Mouse (Mus musculus) cerebellum, adult 11-12 months (tissue): Measurements from ENCODE around the gene Ttll8.

Experiments
- DNase-seq: peaks from one replicate; pipeline ENCODE4 v3.0.0; 2022

The Ttll8 gene

GRCm38 (mm10) chr15:88859206-88859970 is 94.8 kb downstream of the Ttll8 start:
- DNase-seq, result peak; percentile 52

- no peak for DNase-seq
Measured at GRCm38 (mm10) chr15:88858707-88859106, 95.5 kb downstream of the Ttll8 start.

GRCm38 (mm10) chr15:88858141-88858541 is 96.1 kb downstream of the Ttll8 start:
- peak; percentile 81 for DNase-seq

GRCm38 (mm10) chr15:88857361-88857760 is 96.9 kb downstream of the Ttll8 start:
- peak; percentile 48 for DNase-seq

- DNase-seq, result peak; percentile 40
Measured at GRCm38 (mm10) chr15:88856613-88857012, 97.6 kb downstream of the Ttll8 start.

GRCm38 (mm10) chr15:88855896-88856417 is 98.3 kb downstream of the Ttll8 start:
- DNase-seq, result peak; percentile 52

- peak; percentile 57 for DNase-seq
Measured at GRCm38 (mm10) chr15:88854969-88855830, 99.0 kb downstream of the Ttll8 start.

- peak; percentile 72 for DNase-seq
Measured at GRCm38 (mm10) chr15:88854119-88854968, 99.9 kb downstream of the Ttll8 start.

- peak; percentile 49 for DNase-seq
Measured at GRCm38 (mm10) chr15:88853106-88853505, 101.1 kb downstream of the Ttll8 start.

- DNase-seq, result peak; percentile 64
Measured at GRCm38 (mm10) chr15:88851507-88852149, 102.6 kb downstream of the Ttll8 start.

GRCm38 (mm10) chr15:88851076-88851475 is 103.1 kb downstream of the Ttll8 start:
- DNase-seq, result peak; percentile 60

GRCm38 (mm10) chr15:88850146-88850826 is 103.9 kb downstream of the Ttll8 start:
- peak; percentile 93 for DNase-seq

- no peak for DNase-seq
Measured at GRCm38 (mm10) chr15:88849621-88850020, 104.6 kb downstream of the Ttll8 start.

GRCm38 (mm10) chr15:88848661-88849060 is 105.6 kb downstream of the Ttll8 start:
- no peak for DNase-seq

GRCm38 (mm10) chr15:88844966-88845365 is 109.3 kb downstream of the Ttll8 start:
- no peak for DNase-seq

GRCm38 (mm10) chr15:88843486-88844097 is 110.6 kb downstream of the Ttll8 start:
- DNase-seq, result no peak

GRCm38 (mm10) chr15:88842300-88842673 is 111.9 kb downstream of the Ttll8 start:
- DNase-seq, result no peak

GRCm38 (mm10) chr15:88841580-88842299 is 112.5 kb downstream of the Ttll8 start:
- peak; percentile 92 for DNase-seq

- no peak for DNase-seq
Measured at GRCm38 (mm10) chr15:88841160-88841559, 113.1 kb downstream of the Ttll8 start.
